Mouse (Mus musculus): ENCODE measurements around the gene Pnpla1.

The Pnpla1 gene

GRCm38 (mm10) chr17:28843665-28844064 is 14.5 kb upstream of the Pnpla1 start:
- no peak for DNase-seq (ENCODE audit: low spot score in 2 of 2)

GRCm38 (mm10) chr17:28846974-28847617 is 11.1 kb upstream of the Pnpla1 start:
- no peak for DNase-seq (ENCODE audit: low spot score in 2 of 2)

GRCm38 (mm10) chr17:28850511-28850910 is 7.7 kb upstream of the Pnpla1 start:
- DNase-seq (ENCODE audit: low spot score in 2 of 2) = no peak

GRCm38 (mm10) chr17:28854377-28854776 is 3.8 kb upstream of the Pnpla1 start:
- DNase-seq (ENCODE audit: low spot score in 2 of 2) = no peak

- DNase-seq (ENCODE audit: low spot score in 2 of 2) = peak in 1 of 2 experiments; percentile 31
Measured at GRCm38 (mm10) chr17:28855166-28855885, 2.9 kb upstream of the Pnpla1 start.

- DNase-seq (ENCODE audit: low spot score in 2 of 2) = no peak
Measured at GRCm38 (mm10) chr17:28856030-28856429, 2.2 kb upstream of the Pnpla1 start.

- DNase-seq (ENCODE audit: low spot score in 2 of 2) = no peak
Measured at GRCm38 (mm10) chr17:28863926-28864325, 5.7 kb downstream of the Pnpla1 start.

- DNase-seq (ENCODE audit: low spot score in 2 of 2) = no peak
Measured at GRCm38 (mm10) chr17:28864464-28864863, 6.3 kb downstream of the Pnpla1 start.

GRCm38 (mm10) chr17:28866921-28867320 is 8.7 kb downstream of the Pnpla1 start:
- DNase-seq (ENCODE audit: low spot score in 2 of 2) = no peak

- no peak for DNase-seq (ENCODE audit: low spot score in 2 of 2)
Measured at GRCm38 (mm10) chr17:28867381-28867780, 9.2 kb downstream of the Pnpla1 start.

- DNase-seq (ENCODE audit: low spot score in 2 of 2) = no peak
Measured at GRCm38 (mm10) chr17:28869412-28870110, 11.3 kb downstream of the Pnpla1 start.

GRCm38 (mm10) chr17:28870435-28870834 is 12.2 kb downstream of the Pnpla1 start:
- no peak for DNase-seq (ENCODE audit: low spot score in 2 of 2)

GRCm38 (mm10) chr17:28871831-28872230 is 13.6 kb downstream of the Pnpla1 start:
- DNase-seq (ENCODE audit: low spot score in 2 of 2) = no peak

- no peak for DNase-seq (ENCODE audit: low spot score in 2 of 2)
Measured at GRCm38 (mm10) chr17:28872322-28872721, 14.1 kb downstream of the Pnpla1 start.

- no peak for DNase-seq (ENCODE audit: low spot score in 2 of 2)
Measured at GRCm38 (mm10) chr17:28874216-28874615, 16.0 kb downstream of the Pnpla1 start.

- no peak for DNase-seq (ENCODE audit: low spot score in 2 of 2)
Measured at GRCm38 (mm10) chr17:28874825-28875224, 16.6 kb downstream of the Pnpla1 start.

- DNase-seq (ENCODE audit: low spot score in 2 of 2) = no peak
Measured at GRCm38 (mm10) chr17:28875316-28875715, 17.1 kb downstream of the Pnpla1 start.

- DNase-seq (ENCODE audit: low spot score in 2 of 2) = no peak
Measured at GRCm38 (mm10) chr17:28876331-28876730, 18.1 kb downstream of the Pnpla1 start.

GRCm38 (mm10) chr17:28876821-28877220 is 18.6 kb downstream of the Pnpla1 start:
- DNase-seq (ENCODE audit: low spot score in 2 of 2) = no peak

- DNase-seq (ENCODE audit: low spot score in 2 of 2) = peak; percentile 38 to 61
Measured at GRCm38 (mm10) chr17:28879931-28880391, 21.8 kb downstream of the Pnpla1 start.

- peak; percentile 71 to 79 for DNase-seq (ENCODE audit: low spot score in 2 of 2)
Measured at GRCm38 (mm10) chr17:28882316-28882715, 24.1 kb downstream of the Pnpla1 start.

- no peak for DNase-seq (ENCODE audit: low spot score in 2 of 2)
Measured at GRCm38 (mm10) chr17:28882810-28883209, 24.6 kb downstream of the Pnpla1 start.
